Mouse (Mus musculus): ENCODE measurements around the gene Cyp2d9.

DNA sequence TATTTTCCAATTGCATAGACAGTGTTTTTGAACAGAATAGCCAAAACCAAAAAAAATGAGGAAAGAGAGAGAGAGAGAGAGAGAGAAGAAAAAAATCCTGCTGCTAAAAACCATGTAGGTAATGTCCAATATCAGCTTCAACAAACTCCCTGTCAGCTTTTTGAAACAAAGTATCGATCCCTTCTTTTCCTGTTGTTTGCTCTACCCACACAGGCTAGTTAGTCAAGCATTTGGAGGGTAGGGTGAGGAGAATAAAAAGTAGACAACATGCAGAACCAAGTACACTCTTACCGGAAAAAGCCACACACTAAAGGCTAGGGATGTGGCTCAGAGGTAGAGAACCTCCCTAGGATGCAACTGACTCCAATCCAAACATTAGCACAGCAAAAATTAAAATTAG, 47.5 kb upstream of the Cyp2d9 start:
- TF ChIP-seq IRF4 (IDR thresholded peaks at IDR 0.05; ENCODE audit: low read depth, low read length) (no peak), RCOR1 (conservative IDR thresholded peaks at IDR 0.05; ENCODE audit: low read depth, low read length) (no peak), CTCF (conservative IDR thresholded peaks at IDR 0.05 in 1 of 2, IDR thresholded peaks at IDR 0.05 in 1 of 2; ENCODE audit: low read depth in 2 of 2, low read length in 2 of 2) (no peak), E2F4 (IDR thresholded peaks at IDR 0.05; ENCODE audit: insufficient replicate concordance, low read depth, low read length) (no peak), SMC3 (IDR thresholded peaks at IDR 0.05; ENCODE audit: low read depth, low read length) (no peak), NRF1 (IDR thresholded peaks at IDR 0.05; ENCODE audit: low read depth, low read length) (no peak), ZC3H11A (IDR thresholded peaks at IDR 0.05; ENCODE audit: low read depth, low read length) (no peak), ETS1 (conservative IDR thresholded peaks at IDR 0.05; ENCODE audit: low read depth, low read length) (no peak)

Measured in CH12.LX (cell line).